Mouse (Mus musculus) neutrophil, adult 5-6 weeks (primary cell): ENCODE data around the gene Lrmda. TPM values are rescaled to one million over a fixed set of nuclear protein-coding genes. Genes with fewer than 3 reads are reported as not detected.

ENCODE experiments used
- ATAC-seq: fragments of 151-379, 151-347 bp; 2 replicates; pipeline ENCODE4 v1.8.0; 2017; ENCODE audit warnings: mild to moderate bottlenecking, moderate TSS enrichment; ENCODE audit not compliant: insufficient number of reproducible peaks, poor library complexity, low FRiP score, severe bottlenecking; ENCODE audit errors: extremely low read depth
- total RNA-seq: library from RNA; stranded (forward); fragments of 200-1000 nt; gene quantifications from 2 replicates; pipeline ENCODE4 v1.2.3, GENCODE M21; 2017

Gene Lrmda
- total RNA-seq, 1 experiment from 2014 or later, result 5.2 TPM

GRCm38 (mm10) chr14:22278053-22278452 lies 258.5 kb downstream of the Lrmda start:
- ATAC-seq, result no peak

- ATAC-seq, result no peak
Observed at GRCm38 (mm10) chr14:22279591-22279990, 260.1 kb downstream of the Lrmda start.

- ATAC-seq, result no peak
Observed at GRCm38 (mm10) chr14:22281630-22282029, 262.1 kb downstream of the Lrmda start.

GRCm38 (mm10) chr14:22282847-22283246 lies 263.3 kb downstream of the Lrmda start:
- no peak for ATAC-seq

GRCm38 (mm10) chr14:22283722-22284121 lies 264.2 kb downstream of the Lrmda start:
- ATAC-seq, result no peak

- ATAC-seq, result no peak
Observed at GRCm38 (mm10) chr14:22284823-22285517, 265.5 kb downstream of the Lrmda start.

GRCm38 (mm10) chr14:22285826-22286225 lies 266.3 kb downstream of the Lrmda start:
- ATAC-seq, result no peak

- ATAC-seq, result no peak
Observed at GRCm38 (mm10) chr14:22288179-22288578, 268.7 kb downstream of the Lrmda start.

- ATAC-seq, result no peak
Observed at GRCm38 (mm10) chr14:22289380-22289922, 269.9 kb downstream of the Lrmda start.

- no peak for ATAC-seq
Observed at GRCm38 (mm10) chr14:22294371-22294770, 274.9 kb downstream of the Lrmda start.

- ATAC-seq, result no peak
Observed at GRCm38 (mm10) chr14:22296655-22297239, 277.2 kb downstream of the Lrmda start.

GRCm38 (mm10) chr14:22306759-22307158 lies 287.2 kb downstream of the Lrmda start:
- no peak for ATAC-seq

- ATAC-seq, result no peak
Observed at GRCm38 (mm10) chr14:22308059-22308458, 288.5 kb downstream of the Lrmda start.

GRCm38 (mm10) chr14:22323058-22323457 lies 303.5 kb downstream of the Lrmda start:
- no peak for ATAC-seq

GRCm38 (mm10) chr14:22323530-22324292 lies 304.2 kb downstream of the Lrmda start:
- no peak for ATAC-seq

GRCm38 (mm10) chr14:22326218-22326964 lies 306.9 kb downstream of the Lrmda start:
- no peak for ATAC-seq

GRCm38 (mm10) chr14:22329191-22329590 lies 309.7 kb downstream of the Lrmda start:
- ATAC-seq, result no peak

GRCm38 (mm10) chr14:22335101-22335820 lies 315.7 kb downstream of the Lrmda start:
- no peak for ATAC-seq
